Mouse (Mus musculus): ENCODE data around the gene Adss.
"Not testable (repeated sequence)": the region's sequence is repeated elsewhere in the genome, so short reads cannot be mapped to it uniquely, and the experiment has no call there.

DNA sequence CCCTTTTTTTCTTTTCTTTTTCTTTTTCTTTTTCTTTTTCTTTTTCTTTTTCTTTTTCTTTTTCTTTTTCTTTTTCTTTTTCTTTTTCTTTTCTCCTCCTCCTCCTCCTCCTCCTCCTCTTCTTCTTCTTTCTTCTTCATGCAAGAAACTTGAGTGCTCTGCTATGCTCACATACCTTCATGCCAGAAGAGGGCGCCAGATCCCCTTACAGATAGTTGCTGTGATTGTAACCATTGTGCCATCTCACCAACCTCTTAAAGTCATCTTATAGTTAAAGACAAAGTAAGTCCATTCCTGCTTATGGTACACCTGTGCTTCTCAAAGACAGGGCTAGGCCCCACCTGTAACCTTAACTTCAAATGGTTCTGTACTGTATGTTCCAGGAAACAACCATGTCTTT is 10.5 kb upstream of the Adss start:
- TF ChIP-seq CTCF (IDR thresholded peaks at IDR 0.05; ENCODE audit: low read depth): peak; percentile 42
- TF ChIP-seq EP300 (IDR thresholded peaks at IDR 0.05; ENCODE audit: low read depth): not testable (repeated sequence)

Measured in heart, postnatal 0 days (tissue).